Mouse (Mus musculus) right cerebral cortex, postnatal 4 days (tissue): ENCODE measurements around the gene Clstn2.

Experiments used
- DNase-seq: peaks from one replicate; pipeline ENCODE4 v3.0.0-alpha.2; 2022

The Clstn2 gene

GRCm38 (mm10) chr9:97538075-97538779 lies 494.8 kb downstream of the Clstn2 start:
- no peak for DNase-seq

- DNase-seq = no peak
These were observed 498.8 kb downstream of the Clstn2 start for GRCm38 (mm10) chr9:97534196-97534595.

DNA sequence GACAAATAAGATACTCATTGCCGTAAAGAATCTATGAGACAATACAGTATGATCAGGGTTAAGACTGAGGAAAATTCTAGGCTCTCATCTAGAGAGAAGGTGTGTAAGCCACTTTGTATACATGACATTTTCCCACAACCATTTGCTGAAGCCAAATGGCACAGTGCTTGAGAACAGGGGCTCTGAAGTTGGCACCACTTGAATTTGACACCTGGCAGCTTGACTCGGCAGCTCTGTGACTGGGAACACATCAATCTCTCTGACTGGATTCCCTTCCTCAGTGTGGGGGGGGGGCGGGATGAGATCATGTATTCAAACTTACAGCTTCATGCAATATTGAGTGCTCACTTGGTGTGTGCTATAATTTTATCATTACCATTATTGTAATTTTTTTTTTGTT lies 499.7 kb downstream of the Clstn2 start:
- DNase-seq = no peak

- DNase-seq = no peak
These were observed 500.4 kb downstream of the Clstn2 start for GRCm38 (mm10) chr9:97532536-97532935.

DNA sequence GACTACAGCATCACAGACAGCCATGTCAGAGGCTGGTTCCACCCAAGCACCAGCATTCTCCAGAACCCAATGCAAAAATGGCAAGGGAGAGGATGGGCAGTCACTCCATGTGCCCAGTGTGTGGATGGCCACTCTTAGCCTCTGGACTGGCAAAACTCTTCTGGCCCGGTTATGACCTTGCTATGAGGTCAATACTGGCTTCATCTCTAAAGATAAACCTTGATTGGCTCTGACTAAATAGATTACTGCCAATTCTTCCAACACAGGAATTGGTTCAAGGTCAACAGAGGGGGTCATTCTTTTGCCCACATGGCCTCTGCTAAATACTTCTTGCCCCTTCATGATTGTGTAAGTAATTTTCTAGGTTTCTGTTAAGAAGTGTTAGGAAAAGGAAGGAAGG lies 505.1 kb downstream of the Clstn2 start:
- no peak for DNase-seq

GRCm38 (mm10) chr9:97527276-97527675 lies 505.7 kb downstream of the Clstn2 start:
- DNase-seq = no peak

- DNase-seq = no peak
These were observed 507.4 kb downstream of the Clstn2 start for GRCm38 (mm10) chr9:97525563-97525962.

DNA sequence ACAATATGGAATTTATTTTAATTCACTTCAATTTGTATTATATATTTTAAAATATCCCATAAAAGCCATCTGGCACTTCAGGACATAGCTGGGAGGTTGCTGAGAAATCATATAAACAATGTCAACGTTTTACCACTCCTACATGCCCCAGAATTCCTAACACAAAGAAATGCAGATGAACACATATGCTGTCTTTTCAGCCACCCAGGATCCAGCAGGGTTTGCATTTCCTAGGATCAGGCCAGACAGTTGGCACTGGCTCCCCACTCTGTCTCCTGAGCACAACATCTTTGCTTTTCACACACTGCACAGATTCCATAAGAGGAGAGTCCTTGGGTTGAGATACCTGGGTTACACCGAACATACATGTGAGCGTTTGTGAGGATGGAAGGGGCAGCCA lies 508.1 kb downstream of the Clstn2 start:
- no peak for DNase-seq

DNA sequence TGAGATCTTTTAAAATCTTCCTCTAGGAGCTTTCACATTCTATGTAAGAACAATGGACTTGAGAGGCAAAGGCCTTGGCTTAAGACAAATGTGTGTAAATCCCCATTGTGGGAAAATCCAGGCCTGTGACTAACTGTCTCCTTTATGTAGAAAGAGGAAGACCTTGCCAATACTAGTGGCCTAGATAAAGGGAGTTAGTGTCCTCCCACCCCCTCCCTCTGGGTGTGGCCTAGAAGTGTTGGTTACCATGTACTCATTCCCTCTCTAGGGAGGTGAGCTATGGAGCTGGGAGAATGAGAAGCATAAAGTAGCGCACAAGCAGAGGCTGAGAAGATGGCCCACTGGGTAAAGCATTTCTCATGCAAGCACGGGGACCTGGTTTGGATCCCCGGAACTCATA lies 512.2 kb downstream of the Clstn2 start:
- DNase-seq = no peak

DNA sequence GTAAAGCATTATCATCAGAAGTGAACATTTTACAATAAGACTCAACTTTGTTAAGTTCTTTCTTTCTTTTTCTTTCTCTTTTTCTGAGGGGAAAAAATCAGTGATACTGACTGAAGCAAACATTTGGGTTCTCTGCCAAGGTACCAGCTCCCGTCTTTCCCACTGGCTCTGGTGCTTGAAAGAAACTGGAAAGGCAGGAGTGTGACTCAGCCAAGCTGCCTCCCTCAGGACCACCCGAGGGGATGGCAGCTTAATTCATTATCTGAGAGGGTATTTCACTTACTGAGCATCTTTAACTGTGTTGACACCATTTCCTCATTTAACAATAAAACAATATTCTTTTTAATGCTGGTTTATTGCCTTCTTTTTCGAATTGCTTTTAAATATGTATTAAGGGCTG lies 516.0 kb downstream of the Clstn2 start:
- no peak for DNase-seq

DNA sequence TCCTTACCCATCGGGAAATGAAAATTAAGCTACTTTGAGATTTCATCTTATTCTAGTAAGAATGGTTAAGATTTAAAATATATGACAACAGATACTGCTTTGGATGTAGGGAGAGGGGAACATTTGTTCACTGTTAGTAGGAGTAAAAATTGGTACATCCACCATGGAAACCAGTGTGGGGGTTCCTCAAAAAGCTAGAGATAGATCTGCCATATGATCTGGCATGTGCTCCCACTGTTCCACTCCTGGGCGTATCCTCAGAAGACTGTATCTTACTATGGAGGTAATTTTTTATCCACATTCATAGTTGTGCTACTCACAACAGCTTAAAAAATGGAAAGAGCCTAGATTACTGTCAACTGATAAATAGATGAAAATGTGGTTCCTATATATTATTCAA lies 518.3 kb downstream of the Clstn2 start:
- DNase-seq = no peak

DNA sequence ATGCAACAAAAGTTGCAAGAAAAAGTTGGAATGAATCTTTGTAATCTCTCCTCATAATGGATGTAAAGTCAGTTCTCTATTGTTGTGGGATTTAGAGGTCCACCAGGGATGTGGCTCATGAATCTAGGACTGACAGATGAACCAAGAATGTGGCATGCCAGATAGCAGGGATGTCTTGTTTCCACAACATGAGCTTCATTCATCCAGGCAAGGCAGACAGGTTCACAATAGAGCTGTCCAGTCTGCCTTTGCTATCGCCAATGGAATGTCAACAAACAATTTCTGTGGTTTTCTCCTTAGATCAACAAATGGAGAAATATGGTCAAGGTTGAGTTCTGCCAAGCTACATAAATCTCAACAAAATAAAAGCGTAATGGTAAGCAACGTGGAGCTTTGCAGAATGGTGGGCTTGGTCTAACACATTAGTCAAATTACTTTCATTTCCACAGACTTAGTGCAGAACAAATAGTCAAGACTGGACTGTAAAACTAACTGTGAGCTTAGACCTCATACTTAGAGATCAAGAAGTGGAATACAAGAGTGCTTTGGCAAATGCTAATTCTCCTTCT lies 520.6 kb downstream of the Clstn2 start:
- DNase-seq = no peak

GRCm38 (mm10) chr9:97501416-97501815 lies 531.6 kb downstream of the Clstn2 start:
- no peak for DNase-seq

DNA sequence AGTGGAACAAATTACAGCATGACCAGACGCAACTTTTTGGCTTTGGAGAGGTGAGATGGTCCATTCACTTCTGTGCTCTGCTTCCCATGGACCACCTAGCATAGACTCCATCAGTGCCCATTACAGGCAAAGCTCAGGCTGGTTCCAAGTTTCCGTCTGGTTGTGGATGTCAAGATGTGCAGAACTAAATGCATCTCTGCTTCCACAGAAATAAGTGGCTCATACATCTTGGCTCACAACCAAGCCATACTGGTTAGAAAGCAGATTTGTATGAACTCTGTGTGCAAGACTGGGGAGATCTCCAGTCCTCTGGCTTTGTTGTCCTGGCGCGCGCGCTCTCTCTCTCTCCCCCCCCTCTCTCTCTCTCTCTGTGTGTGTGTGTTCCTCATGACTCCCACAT lies 537.9 kb downstream of the Clstn2 start:
- DNase-seq = no peak

DNA sequence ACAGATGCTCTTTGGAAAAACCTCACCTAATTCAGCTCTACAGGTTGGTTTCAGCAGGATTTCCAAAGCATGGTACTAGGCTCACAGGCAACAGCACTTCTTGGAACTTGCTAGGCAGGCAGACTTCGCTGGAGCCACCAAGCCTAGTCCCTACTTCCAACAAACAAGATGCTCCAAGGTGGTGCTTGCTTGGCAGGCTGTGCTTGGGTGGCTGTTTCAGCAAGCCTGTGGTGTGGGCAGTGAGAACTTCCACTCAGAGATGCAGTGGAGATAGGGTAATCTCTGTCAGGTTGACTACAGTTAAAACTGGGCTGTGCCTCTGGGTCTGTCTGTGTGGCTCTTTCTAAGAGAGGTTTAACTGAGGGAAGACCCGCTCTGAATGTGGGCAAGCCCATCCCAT lies 541.4 kb downstream of the Clstn2 start:
- DNase-seq = no peak

GRCm38 (mm10) chr9:97490591-97491176 lies 542.3 kb downstream of the Clstn2 start:
- no peak for DNase-seq

- DNase-seq = no peak
These were observed 546.2 kb downstream of the Clstn2 start for GRCm38 (mm10) chr9:97486826-97487225.

- no peak for DNase-seq
These were observed 551.8 kb downstream of the Clstn2 start for GRCm38 (mm10) chr9:97481187-97481586.

DNA sequence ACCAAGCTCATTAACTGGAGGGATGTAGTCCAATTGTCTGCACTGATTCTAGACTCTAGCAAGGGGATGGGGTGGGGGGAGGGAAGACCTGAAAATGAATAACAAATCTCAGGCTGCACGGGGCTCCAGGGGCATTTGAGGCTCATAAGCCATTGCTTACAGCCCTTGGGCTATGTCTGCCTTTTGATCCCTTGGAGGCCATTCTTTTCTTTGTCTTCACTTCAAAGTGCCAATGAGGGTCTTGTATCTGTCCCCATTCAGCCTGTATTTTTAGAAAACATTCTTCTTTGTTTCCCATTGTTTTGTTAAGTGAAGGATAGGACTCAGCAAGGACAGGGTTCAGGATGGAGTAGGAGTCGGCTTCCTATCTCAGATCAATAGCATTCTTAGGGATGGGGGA lies 556.0 kb downstream of the Clstn2 start:
- DNase-seq = no peak

DNA sequence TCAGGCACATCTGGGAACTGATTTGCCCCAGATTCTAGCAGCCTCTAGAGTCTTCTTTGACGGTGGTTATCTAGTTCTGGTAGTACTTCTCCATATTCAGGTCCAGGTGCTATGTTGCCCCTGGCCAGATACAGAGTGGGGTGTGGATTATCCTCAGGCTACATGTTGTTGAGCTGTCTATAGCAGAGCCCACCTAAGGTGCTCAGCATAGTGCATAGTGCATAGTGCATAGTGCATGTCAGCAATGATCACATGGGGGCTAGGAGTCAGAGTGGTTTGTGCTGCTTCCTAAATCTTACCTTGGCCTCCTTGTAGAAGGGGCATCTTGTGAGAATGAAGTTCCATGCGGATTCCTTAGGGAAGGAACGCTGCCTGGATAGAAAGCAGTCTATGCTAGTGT lies 556.5 kb downstream of the Clstn2 start:
- DNase-seq = no peak

DNA sequence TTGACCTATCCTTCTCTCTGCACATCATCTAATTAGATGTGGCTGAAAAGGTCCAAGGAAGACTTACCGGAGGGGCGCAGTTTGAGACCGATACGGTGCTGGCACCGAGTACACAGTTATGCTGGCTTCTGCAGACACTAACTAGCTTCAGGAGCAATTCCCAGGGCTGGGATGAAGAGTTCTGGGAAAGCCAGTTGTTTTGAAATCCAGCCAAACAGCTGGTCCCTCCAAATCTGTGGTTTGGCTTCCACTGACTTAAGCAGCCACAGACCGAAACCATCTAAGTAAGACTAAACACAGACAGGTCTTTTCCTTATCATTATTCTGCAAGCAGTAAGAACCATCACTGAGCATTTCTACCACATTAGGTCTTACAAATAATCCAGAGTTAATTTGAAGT lies 558.1 kb downstream of the Clstn2 start:
- no peak for DNase-seq

- no peak for DNase-seq
These were observed 561.9 kb downstream of the Clstn2 start for GRCm38 (mm10) chr9:97471014-97471591.

- DNase-seq = no peak
These were observed 572.5 kb downstream of the Clstn2 start for GRCm38 (mm10) chr9:97460452-97460851.

GRCm38 (mm10) chr9:97459745-97460144 lies 573.2 kb downstream of the Clstn2 start:
- no peak for DNase-seq
